Mouse (Mus musculus): ENCODE measurements around the gene Scamp2.

- TF ChIP-seq CTCF (IDR thresholded peaks at IDR 0.05; ENCODE audit: control insufficient read depth, insufficient read depth, low read length) = no peak
- no peak for TF ChIP-seq POLR2A (IDR thresholded peaks at IDR 0.05; ENCODE audit: borderline replicate concordance, control insufficient read depth, low read depth, low read length)
Observed at GRCm38 (mm10) chr9:57539550-57539949, 21.2 kb upstream of the Scamp2 start.
